Comparison of ENCODE assay signal across 10 mouse cellular contexts in the genomic region with DNA sequence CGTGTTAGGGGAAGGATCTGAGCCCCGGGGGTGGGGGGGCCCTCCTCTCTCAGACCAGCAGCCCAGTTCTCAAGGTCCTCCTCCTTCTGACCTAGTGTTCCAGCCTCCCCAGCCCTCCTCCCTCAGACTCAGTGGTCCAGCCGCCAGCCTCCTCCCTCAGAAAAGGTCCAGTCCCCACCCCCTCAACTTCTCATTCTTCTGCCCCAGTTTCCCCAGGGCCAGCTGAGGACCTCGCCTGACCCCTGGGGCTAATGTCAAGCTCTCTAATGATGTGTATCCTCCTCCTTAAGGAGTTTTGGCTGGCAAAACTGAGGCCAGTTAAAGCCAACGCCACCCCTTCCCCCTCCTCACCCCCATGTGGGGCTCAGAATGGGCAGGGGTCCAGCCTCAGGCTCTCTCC. TPM values are rescaled to one million over a fixed set of nuclear protein-coding genes. Genes with fewer than 3 reads are reported as not detected.
DNase-seq lines count a peak whose midpoint lies in the region; ATAC-seq and TF ChIP-seq lines count a peak whose summit lies in the region.
"Had no signal": no experiment of that assay in that cellular context is flagged by ENCODE, and none has a peak within 500 bp of the region (broad histone marks: within the 10 kb centered on the region; RNA-seq: fewer than 3 reads in every experiment).

A gene (minus strand): TSS at position 101 of the 400 bp plus-strand sequence.

- no peak for TF ChIP-seq CTCF in layer of hippocampus, adult 2 months (conservative IDR thresholded peaks at IDR 0.05)

- no peaks in the 10 kb centered on the region for H3K36me3 ChIP-seq in intestine, embryonic 14.5 days (ENCODE audit: control insufficient read depth, insufficient read depth, low read length)
- no peaks in the 10 kb centered on the region for H3K36me3 ChIP-seq in neural tube, embryonic 12.5 days

- DNase-seq in layer of hippocampus, adult 2 months (ENCODE audit: low spot score in 2 of 2) = no peak
- no peak for DNase-seq in layer of hippocampus, postnatal 36 days
- no peak for DNase-seq in intestine, embryonic 14.5 days (ENCODE audit: low spot score)
- no peak for DNase-seq in frontal cortex, postnatal 14 days (ENCODE audit: low spot score in 2 of 2)
- no peak for DNase-seq in thymus, postnatal 14 days
- DNase-seq: cerebellum, adult 18-20 months had no signal

- no peak within 1 kb of the TSS for H3K9ac ChIP-seq in intestine, embryonic 14.5 days (ENCODE audit: low read length)
- H3K9ac ChIP-seq in neural tube, embryonic 12.5 days = peak within 1 kb of the TSS; percentile 13; the same call in 1 of the 2 replicates

- H3K4me2 ChIP-seq in intestine, embryonic 14.5 days (ENCODE audit: low read length) = peak within 1 kb of the TSS; percentile 43
- H3K4me2 ChIP-seq in neural tube, embryonic 12.5 days (replicated peaks) = peak within 1 kb of the TSS; percentile 61

- H3K4me1 ChIP-seq in intestine, embryonic 14.5 days (replicated peaks; ENCODE audit: control insufficient read depth, insufficient read depth, low read length) = no peaks in the 10 kb centered on the region
- H3K4me1 ChIP-seq in neural tube, embryonic 12.5 days = peaks cover 12% of the 10 kb centered on the region; the same call in 1 of the 2 replicates

- peak within 1 kb of the TSS; percentile 20; the same call in 1 of the 2 replicates for H3K4me3 ChIP-seq in layer of hippocampus, adult 2 months
- peak within 1 kb of the TSS; percentile 4; the same call in 1 of the 2 replicates for H3K4me3 ChIP-seq in intestine, embryonic 14.5 days (ENCODE audit: low read depth, low read length)
- peak within 1 kb of the TSS; percentile 33 for H3K4me3 ChIP-seq in neural tube, embryonic 12.5 days

- WGBS in intestine, embryonic 14.5 days = 7% methylated on average over 5 of the region's 5 CpGs
- 5% methylated on average over 5 of the region's 5 CpGs for WGBS in neural tube, embryonic 12.5 days

- no peak within 1 kb of the TSS for H3K27ac ChIP-seq in layer of hippocampus, adult 2 months
- H3K27ac ChIP-seq in intestine, embryonic 14.5 days (ENCODE audit: low read depth) = no peak within 1 kb of the TSS
- no peak within 1 kb of the TSS for H3K27ac ChIP-seq in neural tube, embryonic 12.5 days

- no peaks in the 10 kb centered on the region for H3K9me3 ChIP-seq in intestine, embryonic 14.5 days (ENCODE audit: control insufficient read depth, low read length)
- 0 out of 2 replicates have a peak, but pooled peaks cover 1% of the 10 kb centered on the region for H3K9me3 ChIP-seq in neural tube, embryonic 12.5 days

- 0 out of 2 replicates have a peak, but pooled peaks have one; percentile 13 for ATAC-seq in erythroid progenitor cell, adult 5-6 weeks (replicated peaks; ENCODE audit: low FRiP score, poor library complexity, severe bottlenecking)
- no peak for ATAC-seq in intestine, embryonic 14.5 days (replicated peaks; ENCODE audit: low FRiP score, low TSS enrichment, low read depth)
- ATAC-seq in neural tube, embryonic 12.5 days (ENCODE audit: low FRiP score, low read depth) = 0 out of 2 replicates have a peak, but pooled peaks have one; percentile 9
- ATAC-seq in activated CD4-positive, CD25-positive, alpha-beta regulatory T cell, adult 4 months = no peak
- ATAC-seq: Patski had no signal

- peaks cover 39% of the 10 kb centered on the region for H3K27me3 ChIP-seq in intestine, embryonic 14.5 days (replicated peaks; ENCODE audit: control insufficient read depth, insufficient read depth, low read length)
- peaks cover 43% of the 10 kb centered on the region for H3K27me3 ChIP-seq in neural tube, embryonic 12.5 days (replicated peaks)

RNA-seq across cellular contexts. Expression of the gene that starts here (rescaled TPM):
- total RNA-seq in layer of hippocampus, adult 2 months (2021) = under 1 TPM; 0.23 to 0.47 TPM
- total RNA-seq in layer of hippocampus, postnatal 36 days (2021) = under 1 TPM; 0.48 to 0.52 TPM
- total RNA-seq in erythroid progenitor cell, adult 5-6 weeks (2015; ENCODE audit: low replicate concordance) = not detected in 2 replicates
- total RNA-seq in erythroid progenitor cell, adult 5-6 weeks (2017; ENCODE audit: low replicate concordance) = not detected in 2 replicates
- polyA plus RNA-seq in intestine, embryonic 14.5 days (2014; fragmentation: Nextera tagmentation; extraction: Ambion mirVana) = not detected in 2 replicates
- polyA plus RNA-seq in neural tube, embryonic 12.5 days (2016; fragmentation: Nextera tagmentation; extraction: Ambion mirVana) = not detected in 2 replicates
- not detected for polyA plus RNA-seq in activated CD4-positive, CD25-positive, alpha-beta regulatory T cell, adult 4 months (2017; shearing (Covaris generic))
- polyA plus RNA-seq: Patski had no signal

Comparison
In these comparisons a context has a peak if more than half of its experiments do, and no peak if none do; other contexts are left out.
1. Peak in ATAC-seq in erythroid progenitor cell, adult 5-6 weeks; RNA of the gene not detected or under 1 TPM.
2. Peak in ATAC-seq, H3K4me3 ChIP-seq, H3K9ac ChIP-seq and H3K4me2 ChIP-seq in neural tube, embryonic 12.5 days; RNA of the gene not detected or under 1 TPM.